Mouse (Mus musculus): ENCODE results near the gene Ace. TPM values are rescaled to one million over a fixed set of nuclear protein-coding genes. Genes with fewer than 3 reads are reported as not detected.

Ace gene
- polyA plus RNA-seq (2012; rRNA removed) = 8.7 and 9.3 TPM in 2 replicates

- Histone ChIP-seq H3K4me3 (ENCODE audit: insufficient read depth, low read length) (peak within 1 kb of the TSS; percentile 34), H3K4me1 (ENCODE audit: control insufficient read depth, insufficient read depth, low read length) (no peaks in the 10 kb centered on the region), H3K27ac (ENCODE audit: insufficient read depth, low read length) (no peak within 1 kb of the TSS)
- TF ChIP-seq POLR2A (IDR thresholded peaks at IDR 0.05; ENCODE audit: extremely low read depth, insufficient read depth, low read length) = no peak
- TF ChIP-seq CTCF (IDR thresholded peaks at IDR 0.05; ENCODE audit: extremely low read depth, insufficient read depth, low read length) = no peak
Measured at GRCm38 (mm10) chr11:105967741-105968574, at the start of gene Ace. Gene Ace (plus strand): TSS chr11:105967945.

GRCm38 (mm10) chr11:105920098-105920785 is 47.5 kb upstream of the Ace start:
- Histone ChIP-seq H3K4me1 (ENCODE audit: control insufficient read depth, insufficient read depth, low read length) (no peaks in the 10 kb centered on the region), H3K27ac (ENCODE audit: insufficient read depth, low read length) (no peak overlapping the region), H3K4me3 (ENCODE audit: insufficient read depth, low read length) (no peak overlapping the region)
- TF ChIP-seq POLR2A (IDR thresholded peaks at IDR 0.05; ENCODE audit: extremely low read depth, insufficient read depth, low read length) (no peak), CTCF (IDR thresholded peaks at IDR 0.05; ENCODE audit: extremely low read depth, insufficient read depth, low read length) (no peak)

GRCm38 (mm10) chr11:105920836-105921235 is 46.9 kb upstream of the Ace start:
- Histone ChIP-seq H3K4me3 (ENCODE audit: insufficient read depth, low read length) (no peak overlapping the region), H3K27ac (ENCODE audit: insufficient read depth, low read length) (no peak overlapping the region), H3K4me1 (ENCODE audit: control insufficient read depth, insufficient read depth, low read length) (no peaks in the 10 kb centered on the region)
- TF ChIP-seq POLR2A (IDR thresholded peaks at IDR 0.05; ENCODE audit: extremely low read depth, insufficient read depth, low read length) = no peak
- no peak for TF ChIP-seq CTCF (IDR thresholded peaks at IDR 0.05; ENCODE audit: extremely low read depth, insufficient read depth, low read length)

GRCm38 (mm10) chr11:105921275-105921674 is 46.5 kb upstream of the Ace start:
- no peak for TF ChIP-seq POLR2A (IDR thresholded peaks at IDR 0.05; ENCODE audit: extremely low read depth, insufficient read depth, low read length)
- no peak for TF ChIP-seq CTCF (IDR thresholded peaks at IDR 0.05; ENCODE audit: extremely low read depth, insufficient read depth, low read length)
- Histone ChIP-seq H3K27ac (ENCODE audit: insufficient read depth, low read length) (no peak overlapping the region), H3K4me1 (ENCODE audit: control insufficient read depth, insufficient read depth, low read length) (no peaks in the 10 kb centered on the region), H3K4me3 (ENCODE audit: insufficient read depth, low read length) (no peak overlapping the region)

- no peak overlapping the region for H3K27ac ChIP-seq (ENCODE audit: insufficient read depth, low read length)
Measured at GRCm38 (mm10) chr11:105922769-105923663, 44.7 kb upstream of the Ace start.

GRCm38 (mm10) chr11:105927065-105928030 is 40.4 kb upstream of the Ace start:
- Histone ChIP-seq H3K4me1 (ENCODE audit: control insufficient read depth, insufficient read depth, low read length) (no peaks in the 10 kb centered on the region), H3K4me3 (ENCODE audit: insufficient read depth, low read length) (no peak overlapping the region), H3K27ac (ENCODE audit: insufficient read depth, low read length) (no peak overlapping the region)
- TF ChIP-seq POLR2A (IDR thresholded peaks at IDR 0.05; ENCODE audit: extremely low read depth, insufficient read depth, low read length) = no peak
- TF ChIP-seq CTCF (IDR thresholded peaks at IDR 0.05; ENCODE audit: extremely low read depth, insufficient read depth, low read length) = peak; percentile 83

More at GRCm38 (mm10) chr11:105922769-105923663, 44.7 kb upstream of the Ace start:
- TF ChIP-seq POLR2A (IDR thresholded peaks at IDR 0.05; ENCODE audit: extremely low read depth, insufficient read depth, low read length) (no peak), CTCF (IDR thresholded peaks at IDR 0.05; ENCODE audit: extremely low read depth, insufficient read depth, low read length) (no peak)
- Histone ChIP-seq H3K4me1 (ENCODE audit: control insufficient read depth, insufficient read depth, low read length) (no peaks in the 10 kb centered on the region), H3K4me3 (ENCODE audit: insufficient read depth, low read length) (no peak overlapping the region)

- Histone ChIP-seq H3K4me3 (ENCODE audit: insufficient read depth, low read length) (no peak overlapping the region), H3K27ac (ENCODE audit: insufficient read depth, low read length) (no peak overlapping the region), H3K4me1 (ENCODE audit: control insufficient read depth, insufficient read depth, low read length) (no peaks in the 10 kb centered on the region)
- no peak for TF ChIP-seq CTCF (IDR thresholded peaks at IDR 0.05; ENCODE audit: extremely low read depth, insufficient read depth, low read length)
- no peak for TF ChIP-seq POLR2A (IDR thresholded peaks at IDR 0.05; ENCODE audit: extremely low read depth, insufficient read depth, low read length)
Measured at GRCm38 (mm10) chr11:105928171-105928570, 39.6 kb upstream of the Ace start.

- Histone ChIP-seq H3K4me3 (ENCODE audit: insufficient read depth, low read length) (no peak overlapping the region), H3K4me1 (ENCODE audit: control insufficient read depth, insufficient read depth, low read length) (peaks cover under 1% of the 10 kb centered on the region; the same call in 1 of the 2 replicates), H3K27ac (ENCODE audit: insufficient read depth, low read length) (no peak overlapping the region)
- TF ChIP-seq CTCF (IDR thresholded peaks at IDR 0.05; ENCODE audit: extremely low read depth, insufficient read depth, low read length) = no peak
- no peak for TF ChIP-seq POLR2A (IDR thresholded peaks at IDR 0.05; ENCODE audit: extremely low read depth, insufficient read depth, low read length)
Measured at GRCm38 (mm10) chr11:105931380-105931779, 36.4 kb upstream of the Ace start.

All from cortical plate, adult 2 months (tissue).